Mouse (Mus musculus): ENCODE measurements around the gene Leo1.

DNA sequence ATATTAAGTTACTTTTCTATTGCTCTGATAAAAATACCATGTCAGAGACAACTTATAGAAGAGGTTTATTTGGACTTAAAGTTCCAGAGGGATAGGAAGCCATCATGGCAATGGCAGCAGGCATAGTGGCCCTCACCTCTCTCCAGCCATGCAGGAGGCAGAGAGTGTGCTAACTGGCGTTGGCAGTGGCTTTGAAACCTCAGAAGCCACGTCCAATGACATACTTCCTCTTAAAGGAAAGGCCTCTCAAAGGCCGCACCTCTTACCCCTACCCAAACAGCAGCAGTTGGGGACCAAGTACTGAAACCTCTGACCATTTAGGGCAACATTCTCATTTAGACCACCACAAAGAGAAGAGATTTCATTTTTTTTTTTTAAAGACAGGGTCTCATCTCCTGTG lies 35.9 kb downstream of the Leo1 start:
- TF ChIP-seq POLR2A (IDR thresholded peaks at IDR 0.05; ENCODE audit: control insufficient read depth, extremely low read depth, insufficient read depth, low read length, poor library complexity) (no peak), CTCF (IDR thresholded peaks at IDR 0.05; ENCODE audit: borderline replicate concordance, control insufficient read depth, extremely low read depth, insufficient read depth, low read length, poor library complexity) (no peak)
